Mouse (Mus musculus) intestine, embryonic 15.5 days (tissue): Measurements from ENCODE around the gene Tgm5. TPM values are rescaled to one million over a fixed set of nuclear protein-coding genes. Genes with fewer than 3 reads are reported as not detected.

Source experiments
- ATAC-seq: fragments of 200-750 bp; cut with Nextera tagmentation; 2 replicates; pipeline ENCODE4 v1.8.0; 2017; ENCODE audit warnings: moderate TSS enrichment, moderate library complexity
- H3K27ac ChIP-seq: fragments of 300-500 bp; sonication (generic); 2 replicates; pipeline ENCODE4 v1.5.1; 2015; ENCODE audit warnings: mild to moderate bottlenecking, inconsistent platforms
- H3K27me3 ChIP-seq: fragments of 300-500 bp; sonication (generic); replicated peaks from 2 replicates; pipeline ENCODE4 v1.6.1; 2015; ENCODE audit warnings: inconsistent platforms
- H3K36me3 ChIP-seq: fragments of 300-500 bp; sonication (generic); 2 replicates; pipeline ENCODE4 v1.6.1; 2015; ENCODE audit warnings: inconsistent platforms
- H3K4me1 ChIP-seq: fragments of 300-500 bp; sonication (generic); replicated peaks from 2 replicates; pipeline ENCODE4 v1.6.1; 2015; ENCODE audit warnings: inconsistent platforms
- H3K4me2 ChIP-seq: fragments of 300-500 bp; sonication (generic); replicated peaks from 2 replicates; pipeline ENCODE4 v1.6.1; 2015; ENCODE audit warnings: mild to moderate bottlenecking, inconsistent platforms
- H3K4me3 ChIP-seq: fragments of 300-500 bp; sonication (generic); replicated peaks from 2 replicates; pipeline ENCODE4 v1.5.1; 2015; ENCODE audit warnings: inconsistent platforms
- H3K9ac ChIP-seq: fragments of 300-500 bp; sonication (generic); 2 replicates; pipeline ENCODE4 v1.6.1; 2015; ENCODE audit warnings: inconsistent platforms
- H3K9me3 ChIP-seq: fragments of 300-500 bp; sonication (generic); 2 replicates; pipeline ENCODE4 v1.6.1; 2016; ENCODE audit warnings: inconsistent platforms
- WGBS: fragments of 180-500 bp; shearing (Covaris S2); methylation state at CpG from one replicate; pipeline ENCODE4 v1.1.7; 2015; 5-methylcytosine and 5-hydroxymethylcytosine counted together
- polyA plus RNA-seq: library from polyadenylated mRNA; unstranded; fragments of >200 nt; fragmentation: Nextera tagmentation; extraction: Ambion mirVana; gene quantifications from 2 replicates; pipeline ENCODE4 v1.2.1, GENCODE M21; 2015

Gene Tgm5
- polyA plus RNA-seq, 1 experiment from 2014 or later: not detected

- ATAC-seq: peak; percentile 88
- Histone ChIP-seq H3K9ac (no peak within 1 kb of the TSS), H3K27me3 (no peaks in the 10 kb centered on the region), H3K36me3 (no peaks in the 10 kb centered on the region), H3K27ac (no peak within 1 kb of the TSS), H3K9me3 (no peaks in the 10 kb centered on the region), H3K4me2 (no peak within 1 kb of the TSS), H3K4me3 (no peak within 1 kb of the TSS), H3K4me1 (0 out of 2 replicates have a peak, but pooled peaks cover 2% of the 10 kb centered on the region)
- 56% methylated on average over 5 of the region's 5 CpGs for WGBS
Measured at GRCm38 (mm10) chr2:121036733-121037341, 48.8 kb downstream of the Tgm5 start, which contains the start of gene Epb42. Epb42 (minus strand) TSS chr2:121037072.

- WGBS: 52% methylated on average over 5 of the region's 5 CpGs
Measured at GRCm38 (mm10) chr2:121022918-121023317, 62.7 kb downstream of the Tgm5 start.

GRCm38 (mm10) chr2:121017151-121017550, 68.5 kb downstream of the Tgm5 start:
- H3K9ac ChIP-seq: no peak overlapping the region
- WGBS: 94% methylated on average over 1 of the region's 1 CpGs
- no peak for ATAC-seq
- H3K36me3 ChIP-seq: peaks cover 13% of the 10 kb centered on the region
- H3K27me3 ChIP-seq: no peaks in the 10 kb centered on the region
- H3K9me3 ChIP-seq: no peaks in the 10 kb centered on the region
- no peak overlapping the region for H3K27ac ChIP-seq
- no peak overlapping the region for H3K4me2 ChIP-seq
- H3K4me1 ChIP-seq: no peaks in the 10 kb centered on the region
- H3K4me3 ChIP-seq: no peak overlapping the region

More at GRCm38 (mm10) chr2:121022918-121023317, 62.7 kb downstream of the Tgm5 start:
- Histone ChIP-seq H3K27ac (no peak overlapping the region), H3K9ac (no peak overlapping the region), H3K4me1 (no peaks in the 10 kb centered on the region), H3K4me2 (no peak overlapping the region), H3K9me3 (no peaks in the 10 kb centered on the region), H3K4me3 (no peak overlapping the region), H3K36me3 (peaks cover under 1% of the 10 kb centered on the region), H3K27me3 (no peaks in the 10 kb centered on the region)
- peak; percentile 76 for ATAC-seq

- Histone ChIP-seq H3K27me3 (no peaks in the 10 kb centered on the region), H3K9ac (no peak overlapping the region), H3K4me2 (no peak overlapping the region), H3K27ac (no peak overlapping the region), H3K9me3 (no peaks in the 10 kb centered on the region), H3K4me3 (no peak overlapping the region), H3K4me1 (no peaks in the 10 kb centered on the region), H3K36me3 (peaks cover 13% of the 10 kb centered on the region)
- 87% methylated on average over 9 of the region's 9 CpGs for WGBS
- no peak for ATAC-seq
Measured at GRCm38 (mm10) chr2:121016226-121016625, 69.4 kb downstream of the Tgm5 start.

- no peak overlapping the region for H3K4me3 ChIP-seq
- no peaks in the 10 kb centered on the region for H3K4me1 ChIP-seq
- H3K27me3 ChIP-seq: no peaks in the 10 kb centered on the region
- peaks cover 13% of the 10 kb centered on the region for H3K36me3 ChIP-seq
- H3K27ac ChIP-seq: no peak overlapping the region
- 85% methylated on average over 2 of the region's 2 CpGs for WGBS
- no peaks in the 10 kb centered on the region for H3K9me3 ChIP-seq
- ATAC-seq: no peak
- no peak overlapping the region for H3K9ac ChIP-seq
- H3K4me2 ChIP-seq: no peak overlapping the region
Measured at GRCm38 (mm10) chr2:121015507-121015906, 70.1 kb downstream of the Tgm5 start.

GRCm38 (mm10) chr2:121012676-121013075, 73.0 kb downstream of the Tgm5 start:
- peaks cover 10% of the 10 kb centered on the region for H3K36me3 ChIP-seq
- H3K9me3 ChIP-seq: no peaks in the 10 kb centered on the region
- ATAC-seq: no peak
- peaks cover 7% of the 10 kb centered on the region; the same call in 1 of the 2 replicates for H3K4me1 ChIP-seq
- H3K4me2 ChIP-seq: no peak overlapping the region
- H3K27ac ChIP-seq: no peak overlapping the region
- 93% methylated on average over 9 of the region's 9 CpGs for WGBS
- no peak overlapping the region for H3K4me3 ChIP-seq
- no peaks in the 10 kb centered on the region for H3K27me3 ChIP-seq
- no peak overlapping the region for H3K9ac ChIP-seq

- Histone ChIP-seq H3K27me3 (no peaks in the 10 kb centered on the region), H3K4me2 (peak overlapping the region; percentile 73), H3K9ac (peak overlapping the region; percentile 62), H3K9me3 (no peaks in the 10 kb centered on the region), H3K27ac (no peak overlapping the region), H3K4me3 (peak overlapping the region; percentile 85), H3K36me3 (peaks cover 4% of the 10 kb centered on the region; the same call in 1 of the 2 replicates), H3K4me1 (peaks cover 7% of the 10 kb centered on the region; the same call in 1 of the 2 replicates)
- no peak for ATAC-seq
- 18% methylated on average over 5 of the region's 5 CpGs for WGBS
Measured at GRCm38 (mm10) chr2:121009071-121009677, 76.5 kb downstream of the Tgm5 start.

- WGBS: 1% methylated on average over 12 of the region's 12 CpGs
- H3K4me1 ChIP-seq: peaks cover 7% of the 10 kb centered on the region; the same call in 1 of the 2 replicates
Measured at GRCm38 (mm10) chr2:121008664-121009007, 77.0 kb downstream of the Tgm5 start.

GRCm38 (mm10) chr2:121007925-121008663, 77.5 kb downstream of the Tgm5 start, which contains the start of gene Ccndbp1:
Ccndbp1 (plus strand) TSS chr2:121008403.
- Histone ChIP-seq H3K27ac (0 out of 2 replicates have a peak within 1 kb of the TSS, but pooled peaks have one; percentile 27), H3K9ac (peak within 1 kb of the TSS; percentile 62), H3K4me2 (peak within 1 kb of the TSS; percentile 73), H3K27me3 (no peaks in the 10 kb centered on the region), H3K4me3 (peak within 1 kb of the TSS; percentile 85), H3K36me3 (peaks cover 4% of the 10 kb centered on the region; the same call in 1 of the 2 replicates), H3K9me3 (no peaks in the 10 kb centered on the region), H3K4me1 (peaks cover 7% of the 10 kb centered on the region; the same call in 1 of the 2 replicates)
- WGBS: 1% methylated on average over 34 of the region's 34 CpGs
- peak; percentile 99 for ATAC-seq

More at GRCm38 (mm10) chr2:121008664-121009007, 77.0 kb downstream of the Tgm5 start:
- Histone ChIP-seq H3K4me3 (peak overlapping the region; percentile 85), H3K36me3 (peaks cover 4% of the 10 kb centered on the region; the same call in 1 of the 2 replicates), H3K27ac (0 out of 2 replicates have a peak overlapping the region, but pooled peaks have one; percentile 27), H3K27me3 (no peaks in the 10 kb centered on the region), H3K9me3 (no peaks in the 10 kb centered on the region), H3K9ac (peak overlapping the region; percentile 62), H3K4me2 (peak overlapping the region; percentile 73)
- ATAC-seq: no peak; the same call in 1 of the 2 replicates

- H3K36me3 ChIP-seq: no peaks in the 10 kb centered on the region
- no peak overlapping the region for H3K9ac ChIP-seq
- no peaks in the 10 kb centered on the region for H3K27me3 ChIP-seq
- H3K27ac ChIP-seq: no peak overlapping the region
- 81% methylated on average over 1 of the region's 1 CpGs for WGBS
- no peak overlapping the region for H3K4me2 ChIP-seq
- H3K9me3 ChIP-seq: no peaks in the 10 kb centered on the region
- no peak for ATAC-seq
- peaks cover 7% of the 10 kb centered on the region; the same call in 1 of the 2 replicates for H3K4me1 ChIP-seq
- H3K4me3 ChIP-seq: no peak overlapping the region
Measured at GRCm38 (mm10) chr2:121006986-121007385, 78.7 kb downstream of the Tgm5 start.

- no peaks in the 10 kb centered on the region for H3K36me3 ChIP-seq
- H3K9ac ChIP-seq: no peak overlapping the region
- ATAC-seq: no peak
- peaks cover 5% of the 10 kb centered on the region; the same call in 1 of the 2 replicates for H3K4me1 ChIP-seq
- no peak overlapping the region for H3K27ac ChIP-seq
- no peaks in the 10 kb centered on the region for H3K9me3 ChIP-seq
- H3K4me3 ChIP-seq: no peak overlapping the region
- H3K4me2 ChIP-seq: no peak overlapping the region
- H3K27me3 ChIP-seq: no peaks in the 10 kb centered on the region
- 85% methylated on average over 7 of the region's 7 CpGs for WGBS
Measured at GRCm38 (mm10) chr2:121004018-121004811, 81.4 kb downstream of the Tgm5 start.
